22 mouse cellular contexts compared by ENCODE assay signal in the genomic region with DNA sequence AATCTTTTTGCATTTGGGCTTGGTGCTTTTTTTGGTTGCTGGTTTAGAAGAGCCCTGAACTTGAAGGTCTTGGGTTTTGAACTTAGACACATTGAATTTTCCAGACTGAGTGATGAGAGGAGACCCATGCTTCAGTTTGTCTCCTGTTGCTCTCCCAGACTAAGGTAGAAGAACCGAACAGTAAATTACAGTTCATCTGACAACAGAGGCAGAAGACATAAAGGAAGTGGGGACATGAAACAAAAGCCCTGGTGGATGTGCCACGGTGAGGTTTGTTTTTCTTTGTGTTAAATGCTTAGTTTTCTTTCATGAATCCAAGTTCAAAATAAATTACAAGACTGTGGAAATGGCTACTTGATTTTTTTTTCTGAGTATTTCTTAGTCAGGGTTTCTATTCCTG. TPM values are rescaled to one million over a fixed set of nuclear protein-coding genes. Genes with fewer than 3 reads are reported as not detected.
"Had no signal": no experiment of that assay in that cellular context is flagged by ENCODE, and none has a peak within 500 bp of the region (broad histone marks: within the 10 kb centered on the region; RNA-seq: fewer than 3 reads in every experiment).

No protein-coding gene starts in this region.

- DNase-seq: kidney, adult 2 months; kidney, postnatal 14 days; lung, embryonic 14.5 days; lung, postnatal 10 days; retina, postnatal 1 day; right cerebral cortex, postnatal 14 days had no signal

- H3K4me3 ChIP-seq: kidney, embryonic 15.5 days; limb, embryonic 15.5 days; liver, embryonic 12.5 days; megakaryocyte, embryonic 14.5 days; midbrain, embryonic 15.5 days; neural tube, embryonic 13.5 days had no signal

- ATAC-seq: intestine, embryonic 16.5 days; liver, embryonic 12.5 days; midbrain, embryonic 15.5 days had no signal

- H3K27ac ChIP-seq: kidney, embryonic 15.5 days; limb, embryonic 15.5 days; liver, embryonic 12.5 days; macrophage; midbrain, embryonic 15.5 days; neural tube, embryonic 13.5 days; stomach, postnatal 0 days had no signal

RNA-seq across cellular contexts. Expression of a gene that starts 22.6 kb away (rescaled TPM):
- total RNA-seq: layer of hippocampus, adult 8-10 months; layer of hippocampus, postnatal 25 days; left cerebral cortex, adult 8-10 months; left cerebral cortex, postnatal 25 days had no signal
- polyA plus RNA-seq: intestine, embryonic 16.5 days; large intestine, adult 2 months; liver, embryonic 12.5 days; liver, embryonic 16.5 days; lung, embryonic 14.5 days; macrophage; midbrain, embryonic 11.5 days; midbrain, embryonic 15.5 days; neural tube, embryonic 13.5 days; stomach, postnatal 0 days had no signal
